Mouse (Mus musculus) lung, postnatal 4 days (tissue): ENCODE measurements around the gene Sugp1.
"Not testable (repeated sequence)": the region's sequence is repeated elsewhere in the genome, so short reads cannot be mapped to it uniquely, and the experiment has no call there.

Source experiments
- DNase-seq, 2 experiments: peaks; one replicate each; pipeline ENCODE4 v3.0.0; 2021

The Sugp1 gene

GRCm38 (mm10) chr8:70042583-70043455 lies at the start of gene Sugp1, which contains the start of gene Mau2:
Sugp1 (plus strand) TSS chr8:70042813.
Mau2 (minus strand) TSS chr8:70042734.
- DNase-seq, result peak; percentile 97

- no peak for DNase-seq
These were observed 47.2 kb upstream of the Sugp1 start for GRCm38 (mm10) chr8:69995422-69995775.

DNA sequence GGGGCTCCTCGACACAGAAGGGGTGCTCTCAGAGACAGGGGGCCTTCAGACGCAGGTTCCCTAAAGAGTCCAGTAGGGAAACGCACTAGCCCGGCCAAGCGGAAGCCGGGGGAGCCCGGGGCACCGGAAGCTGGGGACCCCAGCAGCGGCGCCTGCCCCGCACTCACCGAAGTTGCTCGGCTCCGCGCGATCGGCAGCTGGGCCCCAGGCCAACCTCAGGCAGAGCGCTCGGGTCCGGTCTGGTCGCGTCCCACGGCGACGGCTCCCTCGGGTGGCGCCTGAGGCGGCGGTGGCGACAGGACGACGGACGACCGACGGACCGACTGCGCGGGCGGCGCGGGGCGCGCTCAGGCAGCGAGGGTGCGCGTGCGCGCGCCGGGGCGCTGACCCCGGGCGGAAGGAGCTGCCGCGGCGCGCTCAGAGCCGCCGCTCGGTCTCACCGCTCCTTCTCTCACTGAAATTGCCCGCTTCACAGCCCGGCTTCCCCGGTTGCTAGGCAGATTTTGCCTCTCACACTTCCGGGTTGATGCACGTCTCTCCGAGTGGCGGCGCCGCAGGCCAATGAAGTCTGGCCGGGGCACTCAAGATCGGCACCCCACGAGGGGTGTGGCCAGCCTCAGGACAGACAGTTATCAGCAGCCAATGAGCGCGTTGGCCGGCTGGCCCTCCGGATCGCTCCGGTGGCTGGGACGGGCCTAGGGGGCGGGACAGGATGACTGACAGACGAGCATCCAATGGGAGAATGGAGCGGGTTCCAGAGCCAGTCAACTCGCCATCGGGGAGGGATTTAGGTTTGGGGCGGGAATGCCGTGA lies 46.6 kb upstream of the Sugp1 start, which contains the start of gene Gatad2a:
TSS of gene Gatad2a (minus strand) at position 609 of the 813 bp plus-strand sequence.
- peak; percentile 100 for DNase-seq

GRCm38 (mm10) chr8:69996589-69997285 lies 45.9 kb upstream of the Sugp1 start:
- no peak for DNase-seq

DNA sequence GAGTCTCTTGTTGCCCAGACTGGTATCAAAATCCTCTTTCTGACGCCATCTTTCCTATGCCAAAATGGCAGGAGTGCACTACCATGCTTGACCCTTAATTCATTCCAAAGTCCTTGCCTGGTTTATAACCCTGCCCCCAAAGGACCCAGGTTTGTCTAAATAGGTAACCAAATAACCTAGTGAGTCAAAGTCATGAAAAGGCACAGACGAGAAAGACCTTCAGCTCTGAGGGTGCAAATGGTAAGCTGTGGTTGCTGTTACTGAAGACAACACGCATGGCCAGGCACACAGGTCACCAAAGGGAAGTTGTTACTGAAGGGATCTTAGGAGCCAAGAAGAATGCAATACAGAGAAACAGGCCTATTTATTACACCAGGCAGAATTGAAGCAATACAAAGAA lies 43.9 kb upstream of the Sugp1 start:
- DNase-seq, result no peak

DNA sequence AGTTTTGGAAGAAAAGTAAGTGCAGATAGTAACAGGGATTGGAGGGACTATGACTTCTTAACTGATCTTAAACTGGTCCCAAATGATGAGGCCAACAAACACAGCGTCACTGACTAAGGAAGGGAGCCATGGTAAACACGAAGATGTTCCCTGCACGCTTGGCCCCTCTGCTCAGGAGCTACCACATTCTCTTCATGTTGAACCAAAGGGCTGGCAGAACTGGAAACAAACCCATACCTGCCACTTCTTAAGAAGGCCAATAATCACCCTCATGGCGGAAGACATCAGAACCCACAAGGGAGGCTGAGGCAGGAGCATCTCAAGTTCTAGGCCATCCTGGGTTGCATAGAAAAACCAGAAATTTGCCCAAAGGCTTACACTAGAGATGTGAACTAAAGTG lies 43.4 kb upstream of the Sugp1 start:
- DNase-seq, result no peak

GRCm38 (mm10) chr8:70000226-70000625 lies 42.4 kb upstream of the Sugp1 start:
- no peak for DNase-seq

GRCm38 (mm10) chr8:70001176-70001891 lies 41.3 kb upstream of the Sugp1 start:
- DNase-seq, result peak; percentile 86 to 91

- DNase-seq, result not testable (repeated sequence)
These were observed 40.8 kb upstream of the Sugp1 start for GRCm38 (mm10) chr8:70001892-70002191.

DNA sequence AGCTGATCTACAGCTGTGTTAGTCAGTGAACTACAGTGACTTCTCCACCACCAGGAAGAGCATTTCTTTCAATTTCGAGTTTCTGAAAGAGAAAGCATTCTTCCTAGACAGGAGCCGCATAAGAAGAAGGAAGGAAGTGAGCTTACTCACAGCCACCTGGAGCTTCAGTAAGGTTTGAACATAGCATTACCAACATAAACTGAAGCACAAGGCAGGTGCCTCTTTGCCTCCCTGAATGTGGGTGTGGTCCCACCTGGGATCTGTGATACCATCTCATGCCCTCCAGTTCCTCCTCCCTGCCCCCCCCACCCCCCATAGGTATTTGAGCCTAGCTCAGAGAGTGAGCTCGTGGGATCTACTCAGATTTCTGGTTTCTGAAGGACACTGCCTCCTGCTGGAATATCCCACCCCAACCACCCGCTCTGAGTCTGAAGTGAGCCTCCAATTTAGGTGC lies 39.4 kb upstream of the Sugp1 start:
- DNase-seq, result no peak

DNA sequence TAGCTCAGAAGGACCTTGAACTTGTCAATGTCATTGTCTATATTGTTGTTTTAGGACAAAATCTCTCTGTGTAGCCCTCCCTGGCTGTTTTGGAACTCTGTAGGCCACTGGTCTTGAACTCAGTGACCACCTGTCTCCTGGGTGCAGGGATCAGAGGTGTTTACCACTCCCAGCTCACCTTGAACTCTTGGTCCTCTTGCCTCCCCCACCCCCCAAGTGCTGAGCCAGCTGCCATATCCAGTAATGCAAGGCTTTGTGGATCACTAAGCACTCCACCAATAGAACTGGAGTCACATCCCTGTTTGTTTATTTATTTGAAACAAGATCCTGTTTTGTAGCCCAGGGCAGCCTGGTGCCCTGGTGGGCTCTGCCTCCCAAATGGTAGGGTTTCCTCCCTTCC lies 38.3 kb upstream of the Sugp1 start:
- DNase-seq, result no peak

GRCm38 (mm10) chr8:70005178-70005577 lies 37.4 kb upstream of the Sugp1 start:
- peak; percentile 49 to 58 for DNase-seq

DNA sequence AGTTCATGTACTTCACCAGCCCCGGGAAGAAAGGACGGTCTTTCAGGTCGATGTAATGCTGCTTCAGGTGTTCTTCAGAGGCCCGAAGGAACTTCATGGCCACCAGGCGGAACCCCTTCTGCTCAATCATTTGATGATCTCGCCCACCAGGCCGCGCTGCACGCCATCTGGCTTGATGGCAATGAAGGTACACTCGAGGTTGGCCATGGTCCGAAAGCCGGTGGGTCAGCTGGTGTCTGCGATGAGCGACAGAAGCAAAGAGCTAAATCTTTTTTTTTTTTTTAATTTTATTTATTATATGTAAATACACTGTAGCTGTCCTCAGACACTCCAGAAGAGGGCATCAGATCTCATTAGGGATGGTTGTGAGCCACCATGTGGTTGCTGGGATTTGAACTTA lies 31.8 kb upstream of the Sugp1 start:
- DNase-seq, result not testable (repeated sequence)

GRCm38 (mm10) chr8:70012350-70012749 lies 30.3 kb upstream of the Sugp1 start:
- DNase-seq, result no peak

DNA sequence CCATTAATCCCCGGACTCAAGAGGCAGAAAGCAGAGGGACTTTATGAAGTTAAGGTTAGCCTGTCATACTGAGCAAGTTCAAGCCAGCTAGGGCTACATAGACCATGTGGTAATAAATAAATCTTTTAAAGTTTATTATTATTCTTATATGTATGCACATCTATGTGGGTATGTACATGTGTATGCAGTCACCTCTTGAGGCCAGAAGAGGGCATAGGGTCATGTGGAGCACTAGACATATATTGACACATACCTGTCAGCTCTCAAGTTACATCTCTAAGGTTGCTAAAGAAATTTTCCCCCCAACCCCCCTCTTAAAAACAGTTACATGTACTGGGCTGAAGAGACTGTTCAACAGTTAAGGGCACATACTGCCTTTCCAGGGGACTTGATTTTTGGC lies 29.9 kb upstream of the Sugp1 start:
- no peak for DNase-seq

- DNase-seq, result no peak
These were observed 27.6 kb upstream of the Sugp1 start for GRCm38 (mm10) chr8:70015017-70015416.

DNA sequence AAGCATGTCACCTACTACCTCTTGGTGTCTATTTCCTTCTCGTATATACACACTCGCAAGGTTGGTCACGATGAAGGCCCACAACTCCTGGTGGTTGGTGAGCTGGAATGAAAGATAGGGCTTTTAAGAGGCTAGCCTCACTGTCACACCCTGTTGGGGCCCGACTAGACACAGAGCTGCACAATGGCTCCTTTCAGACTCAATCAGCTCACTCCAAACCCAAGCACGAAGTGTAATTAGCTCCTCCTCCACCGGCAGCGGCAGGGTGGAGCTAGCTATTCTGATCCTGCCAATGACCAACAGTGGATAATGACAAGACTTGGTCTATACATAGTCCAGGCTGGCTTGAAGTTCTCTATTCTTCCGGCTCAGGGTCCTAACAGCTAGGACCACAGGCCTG lies 19.0 kb upstream of the Sugp1 start:
- DNase-seq, result no peak

DNA sequence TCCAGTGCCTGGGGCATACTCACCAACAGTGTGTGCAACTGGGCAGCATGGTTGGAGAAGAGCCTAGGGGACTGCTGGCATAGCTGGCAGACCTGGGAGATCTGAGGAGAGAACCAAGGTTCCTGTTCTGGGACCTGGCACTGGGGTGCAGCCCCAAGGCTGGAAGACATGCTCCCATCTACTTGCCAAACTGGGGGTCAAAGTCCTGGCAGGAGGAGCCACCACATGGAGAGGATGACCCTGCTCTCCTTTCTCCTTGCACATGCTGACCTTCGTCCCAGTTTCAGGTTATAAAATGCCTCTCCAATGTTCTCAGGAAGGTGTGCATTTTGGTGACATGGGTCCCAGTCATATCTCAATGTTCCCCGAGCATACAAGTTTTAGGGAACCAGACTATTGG lies 16.5 kb upstream of the Sugp1 start:
- no peak for DNase-seq

DNA sequence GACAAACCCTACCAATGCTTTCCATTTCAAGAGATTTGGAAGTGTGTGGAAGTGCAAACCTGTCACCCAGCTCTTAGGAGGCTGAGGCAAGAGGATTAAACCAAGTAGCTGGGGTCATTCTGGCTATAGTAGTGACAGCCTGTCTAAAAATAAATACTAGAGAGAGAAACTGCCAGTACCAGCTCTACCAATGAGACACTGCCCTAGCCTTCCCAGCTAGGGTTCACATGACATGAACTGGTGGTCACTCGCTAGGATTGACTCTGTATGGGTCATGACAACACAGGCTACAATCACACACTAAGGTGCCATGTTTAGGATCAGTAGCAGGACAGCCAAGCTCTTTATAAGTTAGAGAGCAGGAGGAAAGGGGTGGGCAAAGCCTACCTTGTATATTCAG lies 12.4 kb upstream of the Sugp1 start:
- DNase-seq, result no peak

GRCm38 (mm10) chr8:70037994-70038393 lies 4.6 kb upstream of the Sugp1 start:
- no peak for DNase-seq

GRCm38 (mm10) chr8:70041885-70042546 lies 597 bp upstream of the Sugp1 start:
- DNase-seq, result no peak

GRCm38 (mm10) chr8:70043996-70044395 lies 1.4 kb downstream of the Sugp1 start:
- DNase-seq, result no peak
